Mouse (Mus musculus): ENCODE data around the gene Tuba1b.
"Not testable (repeated sequence)": the region's sequence is repeated elsewhere in the genome, so short reads cannot be mapped to it uniquely, and the experiment has no call there.

Tuba1b gene

GRCm38 (mm10) chr15:98924682-98925081 lies 9.7 kb downstream of the Tuba1b start:
- no peak for DNase-seq (ENCODE audit: low spot score in 2 of 2)

- DNase-seq (ENCODE audit: low spot score in 2 of 2), result no peak
These were observed 11.3 kb downstream of the Tuba1b start for GRCm38 (mm10) chr15:98923031-98923537.

GRCm38 (mm10) chr15:98922581-98922980 lies 11.8 kb downstream of the Tuba1b start:
- no peak for DNase-seq (ENCODE audit: low spot score in 2 of 2)

GRCm38 (mm10) chr15:98921510-98921909 lies 12.9 kb downstream of the Tuba1b start:
- no peak for DNase-seq (ENCODE audit: low spot score in 2 of 2)

- not testable (repeated sequence) for DNase-seq (ENCODE audit: low spot score in 2 of 2)
These were observed 15.9 kb downstream of the Tuba1b start for GRCm38 (mm10) chr15:98918499-98918895.

- DNase-seq (ENCODE audit: low spot score in 2 of 2), result peak; percentile 95 to 100
These were observed 16.5 kb downstream of the Tuba1b start, which contains the start of gene Lmbr1l for GRCm38 (mm10) chr15:98917538-98918498. TSS of gene Lmbr1l (minus strand) at chr15:98918231.

GRCm38 (mm10) chr15:98917091-98917490 lies 17.3 kb downstream of the Tuba1b start:
- DNase-seq (ENCODE audit: low spot score in 2 of 2), result no peak

- no peak for DNase-seq (ENCODE audit: low spot score in 2 of 2)
These were observed 18.3 kb downstream of the Tuba1b start for GRCm38 (mm10) chr15:98916016-98916415.

- no peak for DNase-seq (ENCODE audit: low spot score in 2 of 2)
These were observed 19.5 kb downstream of the Tuba1b start for GRCm38 (mm10) chr15:98914903-98915302.

GRCm38 (mm10) chr15:98904692-98905091 lies 29.7 kb downstream of the Tuba1b start:
- no peak for DNase-seq (ENCODE audit: low spot score in 2 of 2)

- no peak for DNase-seq (ENCODE audit: low spot score in 2 of 2)
These were observed 31.8 kb downstream of the Tuba1b start for GRCm38 (mm10) chr15:98902600-98902999.

- no peak for DNase-seq (ENCODE audit: low spot score in 2 of 2)
These were observed 32.8 kb downstream of the Tuba1b start for GRCm38 (mm10) chr15:98901530-98901929.

GRCm38 (mm10) chr15:98897928-98898800 lies 36.2 kb downstream of the Tuba1b start, which contains the start of gene Dhh:
TSS of gene Dhh (minus strand) at chr15:98898540.
- DNase-seq (ENCODE audit: low spot score in 2 of 2), result no peak

GRCm38 (mm10) chr15:98897495-98897894 lies 36.9 kb downstream of the Tuba1b start:
- DNase-seq (ENCODE audit: low spot score in 2 of 2), result no peak

- DNase-seq (ENCODE audit: low spot score in 2 of 2), result no peak
These were observed 38.5 kb downstream of the Tuba1b start for GRCm38 (mm10) chr15:98895635-98896589.

GRCm38 (mm10) chr15:98894746-98895634 lies 39.4 kb downstream of the Tuba1b start:
- no peak for DNase-seq (ENCODE audit: low spot score in 2 of 2)

- DNase-seq (ENCODE audit: low spot score in 2 of 2), result peak in 1 of 2 experiments; percentile 52
These were observed 40.2 kb downstream of the Tuba1b start, which contains the start of gene Rhebl1 for GRCm38 (mm10) chr15:98893940-98894745. TSS of gene Rhebl1 (minus strand) at chr15:98894540.

- DNase-seq (ENCODE audit: low spot score in 2 of 2), result no peak
These were observed 41.3 kb downstream of the Tuba1b start for GRCm38 (mm10) chr15:98893036-98893435.

All from urinary bladder, adult 18-20 months (tissue).